Comparison of ENCODE assay signal across 8 mouse cellular contexts in genomic region chr10:75063301-75063965, GRCm38 (mm10). TPM values are rescaled to one million over a fixed set of nuclear protein-coding genes. Genes with fewer than 3 reads are reported as not detected.
DNase-seq lines count a peak whose midpoint lies in the region; ATAC-seq and TF ChIP-seq lines count a peak whose summit lies in the region.

No protein-coding gene starts in this region.

- 41% methylated on average over 12 of the region's 12 CpGs for WGBS in heart, embryonic 11.5 days (ENCODE audit: insufficient replicate concordance)
- WGBS in olfactory bulb, adult 2 months, result 21% methylated on average over 12 of the region's 12 CpGs

- H3K9me3 ChIP-seq in heart, embryonic 11.5 days (replicated peaks; ENCODE audit: control insufficient read depth, low read length), result no peaks in the 10 kb centered on the region

- no peak for ATAC-seq in heart, embryonic 11.5 days (replicated peaks; ENCODE audit: insufficient number of reproducible peaks, low FRiP score, low TSS enrichment)

- no peak overlapping the region for H3K27ac ChIP-seq in heart, embryonic 11.5 days (ENCODE audit: low read depth, low read length)
- H3K27ac ChIP-seq in olfactory bulb, adult 2 months (ENCODE audit: insufficient read depth, low read depth, low read length), result no peak overlapping the region

- DNase-seq in retina, postnatal 1 day, result peak; percentile 51
- no peak for DNase-seq in retina, embryonic 14.5 days (ENCODE audit: low spot score)
- peak; percentile 23 to 38 for DNase-seq in kidney, postnatal 25 days
- DNase-seq in cerebellum, postnatal 36 days, result no peak
- no peak for DNase-seq in spleen, postnatal 10 days (ENCODE audit: low spot score in 2 of 2)
- no peak for DNase-seq in cerebellum, adult 9-10 months

- peaks cover 10% of the 10 kb centered on the region for H3K27me3 ChIP-seq in heart, embryonic 11.5 days (ENCODE audit: control insufficient read depth, insufficient read depth, low read length)

- H3K36me3 ChIP-seq in heart, embryonic 11.5 days (ENCODE audit: control insufficient read depth, insufficient read depth, low read length), result no peaks in the 10 kb centered on the region

- H3K9ac ChIP-seq in heart, embryonic 11.5 days (ENCODE audit: low read depth, low read length), result 0 out of 2 replicates have a peak overlapping the region, but pooled peaks have one; percentile 7

- no peak for TF ChIP-seq POLR2A in olfactory bulb, adult 2 months (IDR thresholded peaks at IDR 0.05; ENCODE audit: insufficient read depth, low read depth, low read length)

- TF ChIP-seq CTCF in olfactory bulb, adult 2 months (IDR thresholded peaks at IDR 0.05; ENCODE audit: insufficient read depth, low read depth, low read length), result no peak

- peak overlapping the region; percentile 83 for H3K4me3 ChIP-seq in heart, embryonic 11.5 days (ENCODE audit: low read depth, low read length)
- peak overlapping the region; percentile 49 for H3K4me3 ChIP-seq in olfactory bulb, adult 2 months (ENCODE audit: insufficient read depth, low read depth, low read length)

- H3K4me1 ChIP-seq in heart, embryonic 11.5 days (ENCODE audit: control insufficient read depth, insufficient read depth, low read length), result peaks cover 39% of the 10 kb centered on the region
- peaks cover 43% of the 10 kb centered on the region for H3K4me1 ChIP-seq in olfactory bulb, adult 2 months (ENCODE audit: control insufficient read depth, insufficient read depth, low read length)

- H3K4me2 ChIP-seq in heart, embryonic 11.5 days, result peak overlapping the region; percentile 90

RNA-seq across cellular contexts. Expression of gene Bcr, which starts 3.0 kb away (rescaled TPM):
- 26.5 and 31.1 TPM in 2 replicates for polyA plus RNA-seq in heart, embryonic 11.5 days (2014; fragmentation: Nextera tagmentation; extraction: Ambion mirVana)
- polyA plus RNA-seq in olfactory bulb, adult 2 months (2012; ENCODE audit: insufficient read depth, insufficient read length, low replicate concordance, missing spikeins), result not detected in 2 replicates

RNA-seq across cellular contexts. Expression of gene Rab36, which starts 26.6 kb away (rescaled TPM):
- polyA plus RNA-seq in heart, embryonic 11.5 days (2014; fragmentation: Nextera tagmentation; extraction: Ambion mirVana), result 4.1 and 5.2 TPM in 2 replicates
- polyA plus RNA-seq in olfactory bulb, adult 2 months (2012; ENCODE audit: insufficient read depth, insufficient read length, low replicate concordance, missing spikeins), result not detected in 2 replicates

RNA-seq across cellular contexts. Expression of gene Rsph14, which starts 31.0 kb away (rescaled TPM):
- not detected in 2 replicates for polyA plus RNA-seq in heart, embryonic 11.5 days (2014; fragmentation: Nextera tagmentation; extraction: Ambion mirVana)
- polyA plus RNA-seq in olfactory bulb, adult 2 months (2012; ENCODE audit: insufficient read depth, insufficient read length, low replicate concordance, missing spikeins), result not detected in 2 replicates

Comparison
In these comparisons a context has a peak if more than half of its experiments do, and no peak if none do; other contexts are left out.
1. DNase-seq: peak in retina, postnatal 1 day (single experiment) and kidney, postnatal 25 days (2 of 2); none in retina, embryonic 14.5 days (single experiment), cerebellum, postnatal 36 days (0 of 2), spleen, postnatal 10 days (0 of 2) and cerebellum, adult 9-10 months (single experiment).